Mouse (Mus musculus) hindbrain, embryonic 11.5 days (tissue): ENCODE data around the gene Scarb1. TPM values are rescaled to one million over a fixed set of nuclear protein-coding genes. Genes with fewer than 3 reads are reported as not detected.

ENCODE experiments used
- ATAC-seq: fragments of 200-750 bp; cut with Nextera tagmentation; 2 replicates; pipeline ENCODE4 v1.8.0; 2017; ENCODE audit warnings: mild to moderate bottlenecking, moderate TSS enrichment, moderate library complexity; ENCODE audit not compliant: low FRiP score
- DNase-seq: peaks from one replicate; pipeline ENCODE4 v3.0.0-alpha.2; 2015; ENCODE audit warnings: low spot score
- H3K27ac ChIP-seq: fragments of 300-500 bp; sonication (generic); 2 replicates; pipeline ENCODE4 v1.5.1; 2014; ENCODE audit warnings: mild to moderate bottlenecking, low read depth, low read length
- H3K27me3 ChIP-seq: fragments of 300-500 bp; sonication (generic); 2 replicates; pipeline ENCODE4 v1.6.1; 2014; ENCODE audit warnings: mild to moderate bottlenecking, low read length, moderate library complexity, mixed read lengths; ENCODE audit not compliant: control insufficient read depth, insufficient read depth
- H3K36me3 ChIP-seq: fragments of 300-500 bp; sonication (generic); 2 replicates; pipeline ENCODE4 v1.6.1; 2014; ENCODE audit warnings: mild to moderate bottlenecking, low read length, moderate library complexity, mixed read lengths; ENCODE audit not compliant: control insufficient read depth, insufficient read depth
- H3K4me1 ChIP-seq: fragments of 300-500 bp; sonication (generic); replicated peaks from 2 replicates; pipeline ENCODE4 v1.6.1; 2014; ENCODE audit warnings: low read length, mixed read lengths; ENCODE audit not compliant: control insufficient read depth, insufficient read depth
- H3K4me2 ChIP-seq: fragments of 300-500 bp; sonication (generic); replicated peaks from 2 replicates; pipeline ENCODE4 v1.6.1; 2014; ENCODE audit warnings: mild to moderate bottlenecking, low read depth, low read length
- H3K4me3 ChIP-seq: fragments of 300-500 bp; sonication (generic); 2 replicates; pipeline ENCODE4 v1.5.1; 2014; ENCODE audit warnings: low read depth, low read length
- H3K9ac ChIP-seq: fragments of 300-500 bp; sonication (generic); 2 replicates; pipeline ENCODE4 v1.6.1; 2014; ENCODE audit warnings: low read depth, low read length
- H3K9me3 ChIP-seq: fragments of 300-500 bp; sonication (generic); 2 replicates; pipeline ENCODE4 v1.6.1; 2016; ENCODE audit warnings: low read length; ENCODE audit not compliant: control insufficient read depth
- WGBS: fragments of 180-500 bp; shearing (Covaris S2); extraction: QIAGEN DNeasy Blood & Tissue Kit; methylation state at CpG from one replicate; pipeline ENCODE4 v1.1.7; 2014; 5-methylcytosine and 5-hydroxymethylcytosine counted together
- polyA plus RNA-seq: library from polyadenylated mRNA; unstranded; fragments of >200 nt; fragmentation: Nextera tagmentation; extraction: Ambion mirVana; gene quantifications from 2 replicates; pipeline ENCODE4 v1.2.1, GENCODE M21; 2014

Scarb1 gene
- polyA plus RNA-seq, 1 experiment from 2014 or later = 20.4 TPM

DNA sequence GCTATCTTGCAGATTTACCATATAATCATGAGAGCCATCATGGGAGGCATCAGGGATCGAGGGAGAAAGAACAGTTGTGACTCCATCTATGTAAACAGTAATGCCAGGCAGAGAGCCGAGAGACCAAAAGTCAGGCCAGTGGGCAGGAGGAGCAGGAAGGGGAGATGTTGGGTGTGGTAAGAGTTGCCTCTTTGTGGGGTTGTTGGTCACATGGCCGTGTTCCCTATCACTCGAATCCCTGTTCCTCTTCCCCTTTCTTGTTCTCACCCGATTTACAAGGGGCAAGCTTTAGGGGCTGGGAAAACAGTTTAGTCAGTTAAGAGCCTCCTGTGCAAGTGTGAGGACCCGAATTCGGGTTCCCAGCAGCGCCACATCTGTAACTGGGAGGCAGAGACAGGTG is 49.0 kb downstream of the Scarb1 start:
- WGBS = 92% methylated on average over 8 of the region's 8 CpGs
- H3K27me3 ChIP-seq = no peaks in the 10 kb centered on the region
- no peaks in the 10 kb centered on the region for H3K4me1 ChIP-seq
- no peak for ATAC-seq
- no peak overlapping the region for H3K4me2 ChIP-seq
- peaks cover 3% of the 10 kb centered on the region; the same call in 1 of the 2 replicates for H3K36me3 ChIP-seq
- no peak overlapping the region for H3K4me3 ChIP-seq
- DNase-seq = no peak
- H3K9me3 ChIP-seq = no peaks in the 10 kb centered on the region
- no peak overlapping the region for H3K9ac ChIP-seq
- H3K27ac ChIP-seq = no peak overlapping the region

DNA sequence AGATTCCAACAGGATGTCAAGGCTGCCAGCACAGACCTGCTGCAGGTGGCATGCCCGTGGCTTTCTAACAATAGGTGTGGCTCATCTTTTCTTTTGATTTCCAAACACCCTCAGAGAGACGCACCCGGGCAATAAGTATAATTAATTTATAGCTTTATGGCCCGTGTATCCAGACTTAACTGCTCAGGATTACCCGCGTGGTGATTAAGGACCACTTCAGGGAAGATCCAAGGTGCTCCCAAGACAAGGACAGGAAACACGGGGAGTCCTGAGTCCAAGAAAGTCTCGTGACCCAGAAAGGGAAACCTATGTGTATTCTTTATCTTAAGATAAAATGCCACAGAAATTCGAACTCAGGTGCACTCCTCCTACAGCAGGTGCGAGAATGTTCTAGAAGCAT is 49.5 kb downstream of the Scarb1 start:
- 94% methylated on average over 10 of the region's 10 CpGs for WGBS
- Histone ChIP-seq H3K27me3 (no peaks in the 10 kb centered on the region), H3K4me3 (no peak overlapping the region), H3K36me3 (peaks cover 3% of the 10 kb centered on the region; the same call in 1 of the 2 replicates), H3K9ac (no peak overlapping the region), H3K4me1 (no peaks in the 10 kb centered on the region), H3K9me3 (no peaks in the 10 kb centered on the region), H3K27ac (no peak overlapping the region), H3K4me2 (no peak overlapping the region)
- no peak for ATAC-seq
- no peak for DNase-seq

DNA sequence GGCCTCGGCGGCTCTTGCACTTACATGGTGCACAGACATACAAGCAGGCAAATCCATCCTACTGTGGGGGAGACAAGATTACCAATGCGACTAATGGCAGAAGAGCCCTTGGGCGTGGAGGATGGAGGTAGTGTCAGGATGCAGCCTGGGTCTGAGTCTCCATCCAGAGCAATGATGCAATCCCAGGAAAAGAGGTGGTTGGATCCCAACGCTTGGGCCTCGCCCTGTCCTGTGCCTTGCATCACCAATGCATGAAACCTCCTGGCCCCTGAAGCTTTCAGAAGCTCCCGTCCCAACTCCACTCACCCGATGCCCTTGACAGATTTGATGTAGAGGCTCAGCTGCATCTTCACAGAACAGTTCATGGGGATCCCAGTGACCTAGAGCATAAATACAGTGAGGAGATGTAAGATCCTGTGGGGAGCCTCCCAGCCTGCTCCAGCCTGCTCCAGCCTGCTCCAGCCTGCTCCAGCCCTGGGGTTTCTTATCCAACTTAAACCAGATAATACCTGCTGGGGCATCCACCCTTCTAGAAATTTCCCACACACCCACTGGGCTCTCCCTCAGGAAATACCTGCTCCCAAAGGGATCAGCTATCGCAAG is 53.7 kb downstream of the Scarb1 start:
- Histone ChIP-seq H3K36me3 (no peaks in the 10 kb centered on the region), H3K4me2 (no peak overlapping the region), H3K4me3 (no peak overlapping the region), H3K9ac (no peak overlapping the region), H3K27ac (no peak overlapping the region), H3K9me3 (no peaks in the 10 kb centered on the region), H3K27me3 (no peaks in the 10 kb centered on the region), H3K4me1 (no peaks in the 10 kb centered on the region)
- WGBS = 95% methylated on average over 9 of the region's 9 CpGs
- no peak for DNase-seq
- no peak for ATAC-seq

DNA sequence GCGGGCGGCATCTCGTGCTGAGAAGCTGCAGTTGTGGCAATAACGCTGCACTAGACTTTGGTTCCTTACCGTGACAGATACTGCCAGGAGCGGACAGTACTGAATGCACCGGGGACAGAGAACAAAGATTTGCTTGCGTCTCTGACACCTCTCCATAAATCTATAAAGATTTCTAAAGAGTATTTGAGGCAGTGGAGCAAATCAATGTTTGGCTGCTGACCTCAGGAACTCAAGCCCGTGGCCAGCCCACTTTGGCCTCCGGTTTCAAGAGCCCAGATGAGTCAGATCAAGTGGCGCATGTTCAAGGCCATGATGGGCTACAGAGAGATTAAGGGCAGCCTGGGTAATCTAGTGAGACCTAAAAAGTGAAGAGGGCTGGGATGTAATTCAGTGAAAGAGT is 54.8 kb downstream of the Scarb1 start:
- DNase-seq (no peak), ATAC-seq (no peak)
- Histone ChIP-seq H3K36me3 (no peaks in the 10 kb centered on the region), H3K4me3 (no peak overlapping the region), H3K9me3 (no peaks in the 10 kb centered on the region), H3K9ac (no peak overlapping the region), H3K4me2 (no peak overlapping the region), H3K27me3 (no peaks in the 10 kb centered on the region), H3K4me1 (no peaks in the 10 kb centered on the region), H3K27ac (no peak overlapping the region)
- WGBS = 92% methylated on average over 11 of the region's 11 CpGs

DNA sequence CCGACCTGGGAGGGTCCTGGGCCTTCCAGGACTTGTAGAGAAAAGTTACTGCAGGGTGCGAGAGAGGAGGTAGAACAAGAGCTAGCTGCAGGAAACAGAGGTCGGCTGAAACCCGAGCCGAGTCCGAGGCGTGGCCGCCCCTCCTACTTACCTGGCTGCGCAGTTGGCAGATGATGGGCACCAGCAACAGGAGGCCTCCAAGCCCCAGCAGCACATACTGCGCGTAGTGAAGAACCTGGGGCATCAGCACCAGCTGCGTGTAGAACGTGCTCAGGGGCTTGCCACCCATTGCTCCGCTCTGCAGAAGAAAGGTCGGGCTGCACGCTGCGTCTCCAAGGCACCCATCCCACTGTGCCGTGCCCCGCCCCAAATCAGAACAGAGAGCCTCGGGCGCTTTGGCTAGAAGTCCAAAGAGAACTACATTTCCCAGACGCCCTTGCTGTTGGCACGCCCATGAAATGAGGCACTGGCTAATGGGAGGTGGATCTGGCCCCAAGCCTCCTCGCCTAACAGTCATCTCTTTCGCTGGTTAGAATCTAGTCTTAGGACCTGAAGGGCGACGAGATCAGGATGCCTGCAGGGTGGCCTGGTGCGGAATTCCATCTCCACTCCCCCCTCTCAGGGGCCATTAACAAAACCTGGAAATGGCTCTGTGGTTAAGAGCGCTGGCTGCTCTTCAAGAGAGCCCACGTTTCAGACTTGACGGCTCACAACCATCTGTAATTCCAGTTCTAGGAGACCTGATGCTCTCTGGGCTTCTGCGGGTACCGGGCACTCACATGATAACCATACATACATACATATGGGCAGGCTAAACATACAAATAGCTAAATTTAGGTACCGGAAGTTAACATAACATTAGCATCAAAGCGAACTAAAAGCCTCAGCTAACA is 56.9 kb downstream of the Scarb1 start:
- Histone ChIP-seq H3K4me1 (0 out of 2 replicates have a peak, but pooled peaks cover 2% of the 10 kb centered on the region), H3K4me2 (peak overlapping the region; percentile 39), H3K36me3 (no peaks in the 10 kb centered on the region), H3K9ac (0 out of 2 replicates have a peak overlapping the region, but pooled peaks have one; percentile 29), H3K4me3 (peak overlapping the region; percentile 17; the same call in 1 of the 2 replicates), H3K27me3 (no peaks in the 10 kb centered on the region), H3K9me3 (no peaks in the 10 kb centered on the region), H3K27ac (no peak overlapping the region)
- peak; percentile 85 for DNase-seq
- WGBS = 16% methylated on average over 35 of the region's 35 CpGs
- ATAC-seq = peak; percentile 85

DNA sequence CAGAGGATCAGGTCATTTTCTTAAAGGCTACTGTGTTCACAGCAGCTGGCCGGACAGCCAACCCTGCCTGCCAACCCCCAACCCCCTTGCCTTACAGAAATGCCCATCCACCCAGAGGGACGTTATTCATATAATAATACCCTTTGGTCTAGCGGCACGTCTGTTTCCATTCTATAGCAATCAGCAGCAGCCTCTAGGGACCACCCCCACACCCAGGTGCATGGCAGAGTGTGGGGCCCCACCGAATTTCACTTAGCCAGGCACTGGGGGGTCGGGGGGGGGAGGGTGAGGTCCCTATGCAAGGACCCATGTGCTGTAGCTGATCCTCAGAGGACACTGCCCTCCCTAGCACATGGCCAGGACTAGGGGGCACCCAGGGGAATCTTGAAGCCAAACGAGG is 61.7 kb downstream of the Scarb1 start:
- no peak for DNase-seq
- no peak overlapping the region for H3K9ac ChIP-seq
- 54% methylated on average over 7 of the region's 7 CpGs for WGBS
- H3K27me3 ChIP-seq = no peaks in the 10 kb centered on the region
- no peak overlapping the region for H3K4me2 ChIP-seq
- H3K36me3 ChIP-seq = no peaks in the 10 kb centered on the region
- H3K4me3 ChIP-seq = no peak overlapping the region
- H3K27ac ChIP-seq = no peak overlapping the region
- H3K4me1 ChIP-seq = 0 out of 2 replicates have a peak, but pooled peaks cover 2% of the 10 kb centered on the region
- no peaks in the 10 kb centered on the region for H3K9me3 ChIP-seq
- no peak for ATAC-seq

DNA sequence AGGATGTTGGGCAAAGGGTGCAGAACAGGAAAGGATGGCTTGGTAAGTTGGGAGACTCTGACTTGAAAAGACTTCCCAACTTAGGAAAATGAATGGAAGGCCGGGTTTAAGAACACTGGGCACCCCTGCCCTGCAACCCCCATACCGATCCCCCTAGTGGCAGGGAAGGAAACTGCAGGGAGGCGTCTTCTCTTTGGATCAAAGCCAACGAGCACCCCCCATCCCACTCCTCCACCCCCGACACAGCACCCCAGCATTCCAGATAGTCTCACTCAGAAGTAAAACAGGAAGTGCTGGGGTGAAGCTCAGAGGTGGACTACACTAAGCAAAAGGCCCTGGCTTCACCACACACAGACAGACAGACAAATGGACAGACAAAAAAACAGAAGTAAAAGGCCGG is 62.6 kb downstream of the Scarb1 start:
- 33% methylated on average over 6 of the region's 6 CpGs for WGBS
- H3K9ac ChIP-seq = no peak overlapping the region
- H3K4me3 ChIP-seq = no peak overlapping the region
- DNase-seq (peak; percentile 72), ATAC-seq (no peak)
- no peaks in the 10 kb centered on the region for H3K9me3 ChIP-seq
- H3K4me2 ChIP-seq = no peak overlapping the region
- H3K36me3 ChIP-seq = no peaks in the 10 kb centered on the region
- no peak overlapping the region for H3K27ac ChIP-seq
- H3K4me1 ChIP-seq = 0 out of 2 replicates have a peak, but pooled peaks cover 2% of the 10 kb centered on the region
- no peaks in the 10 kb centered on the region for H3K27me3 ChIP-seq

DNA sequence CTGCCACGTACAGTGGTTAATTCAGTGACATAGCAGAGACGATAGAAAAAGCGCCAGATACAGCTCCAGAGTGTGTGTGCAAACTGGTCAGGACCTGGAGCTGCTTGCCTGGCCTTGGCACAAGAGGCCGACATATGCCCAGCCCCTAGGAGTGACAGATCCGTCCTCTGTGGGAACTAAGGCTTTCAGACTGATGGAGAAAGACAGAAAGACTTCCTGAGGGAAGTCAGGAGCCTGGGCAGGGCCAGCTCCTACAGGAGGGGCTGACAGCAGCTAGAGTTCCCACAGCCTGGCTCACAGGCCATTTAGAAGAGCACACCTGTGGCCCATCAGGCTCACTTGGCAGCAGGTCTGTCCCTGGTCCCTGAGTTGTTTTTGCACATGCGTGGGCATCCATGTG is 63.6 kb downstream of the Scarb1 start:
- Histone ChIP-seq H3K9me3 (no peaks in the 10 kb centered on the region), H3K9ac (no peak overlapping the region), H3K4me1 (0 out of 2 replicates have a peak, but pooled peaks cover 2% of the 10 kb centered on the region), H3K36me3 (no peaks in the 10 kb centered on the region), H3K27me3 (no peaks in the 10 kb centered on the region), H3K4me3 (no peak overlapping the region), H3K27ac (no peak overlapping the region), H3K4me2 (no peak overlapping the region)
- WGBS = 93% methylated on average over 6 of the region's 6 CpGs
- ATAC-seq (no peak), DNase-seq (no peak)
